Mouse (Mus musculus): ENCODE measurements at regions not wholly inside any gene's neighbourhood (a gene's known extent, or its start where the extent isn't known, plus 50 kb on each side); places are given as distances from the start of the nearest gene placed in this dataset.
A peak's percentile ranks its signal among the peaks of the same experiment; 100 is the strongest.

DNA sequence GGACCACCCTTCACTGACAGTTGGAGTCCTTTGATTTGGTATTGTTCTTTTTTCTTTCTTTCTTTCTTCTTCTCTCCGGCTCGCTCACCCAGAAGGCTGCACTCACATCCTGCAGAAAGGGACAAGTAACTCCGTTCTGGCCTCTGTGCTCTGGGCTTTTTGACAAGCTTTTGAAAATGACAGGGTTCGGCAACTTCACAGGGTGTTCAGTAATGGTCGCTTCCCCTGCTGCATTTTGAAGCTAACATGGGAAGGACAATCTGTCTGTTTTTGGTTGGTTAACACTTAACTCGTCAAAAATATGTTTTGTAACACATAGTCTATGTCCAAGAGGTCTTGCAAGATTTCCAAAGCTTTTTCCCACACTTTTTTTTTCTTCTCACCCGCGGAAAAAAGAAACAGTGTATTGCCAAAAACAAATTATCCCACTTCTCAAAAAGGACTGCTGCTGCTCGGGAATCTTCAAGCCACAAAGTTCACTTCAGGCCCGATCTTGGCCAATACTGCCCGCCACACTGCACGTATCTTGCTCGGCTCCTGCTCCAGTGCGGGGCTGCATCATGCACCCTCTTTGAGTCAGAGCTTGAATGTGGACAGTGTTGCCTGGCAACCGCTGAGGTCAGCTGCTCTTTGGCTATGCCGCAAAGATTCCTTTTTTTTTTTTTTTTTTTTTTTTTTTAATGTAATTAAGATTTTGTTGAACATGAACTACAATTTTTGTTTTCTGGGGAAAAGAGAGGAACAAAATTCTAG lies 209.4 kb upstream of the Inhba start:
- ATAC-seq (ENCODE audit: extremely low read depth, insufficient number of reproducible peaks, low FRiP score, poor library complexity, severe bottlenecking) = no peak

DNA sequence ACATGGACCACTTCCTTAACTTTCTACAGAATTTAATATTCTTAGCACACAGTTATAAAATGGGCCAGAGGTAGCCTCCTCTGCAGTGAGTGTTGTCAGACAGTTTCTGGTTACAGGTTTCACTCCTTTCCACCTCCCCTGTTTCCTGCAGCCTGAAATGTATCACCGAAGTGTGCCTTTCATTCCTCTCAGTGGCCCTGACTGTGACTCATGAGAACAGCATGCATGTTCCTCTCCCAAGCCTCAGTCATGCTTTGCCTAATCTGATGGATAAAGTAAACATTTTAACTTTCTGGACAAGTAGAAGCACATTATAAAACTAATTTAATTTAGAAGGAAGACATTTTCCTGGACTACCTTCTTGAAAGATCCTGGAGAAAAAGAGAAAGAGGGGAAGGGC lies 207.7 kb upstream of the Inhba start:
- ATAC-seq (ENCODE audit: extremely low read depth, insufficient number of reproducible peaks, low FRiP score, poor library complexity, severe bottlenecking) = no peak

GRCm38 (mm10) chr13:15806925-15807324 lies 204.7 kb upstream of the Inhba start:
- no peak for ATAC-seq (ENCODE audit: extremely low read depth, insufficient number of reproducible peaks, low FRiP score, poor library complexity, severe bottlenecking)

GRCm38 (mm10) chr13:15822261-15822850 lies 189.3 kb upstream of the Inhba start:
- ATAC-seq (ENCODE audit: extremely low read depth, insufficient number of reproducible peaks, low FRiP score, poor library complexity, severe bottlenecking) = no peak

DNA sequence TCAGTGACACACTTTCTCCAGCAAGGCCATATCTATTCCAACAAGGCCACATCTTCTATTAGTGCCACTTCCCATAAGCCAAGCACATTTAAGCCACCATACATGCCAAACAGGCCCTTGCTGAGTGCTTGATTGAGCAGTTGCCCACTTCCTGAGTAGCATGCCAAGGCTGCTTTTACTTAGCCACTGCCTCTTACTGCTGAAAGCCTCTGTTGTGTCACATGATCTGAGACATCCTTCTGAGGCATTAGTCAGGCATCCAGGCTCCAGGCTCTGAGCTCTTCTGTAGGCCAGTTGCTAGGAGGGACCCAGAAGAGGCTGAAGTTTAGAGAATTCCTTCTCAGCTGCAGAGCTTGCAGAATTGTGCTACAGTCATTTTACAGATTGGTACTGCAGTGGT lies 165.8 kb upstream of the Inhba start:
- ATAC-seq (ENCODE audit: extremely low read depth, insufficient number of reproducible peaks, low FRiP score, poor library complexity, severe bottlenecking) = no peak

DNA sequence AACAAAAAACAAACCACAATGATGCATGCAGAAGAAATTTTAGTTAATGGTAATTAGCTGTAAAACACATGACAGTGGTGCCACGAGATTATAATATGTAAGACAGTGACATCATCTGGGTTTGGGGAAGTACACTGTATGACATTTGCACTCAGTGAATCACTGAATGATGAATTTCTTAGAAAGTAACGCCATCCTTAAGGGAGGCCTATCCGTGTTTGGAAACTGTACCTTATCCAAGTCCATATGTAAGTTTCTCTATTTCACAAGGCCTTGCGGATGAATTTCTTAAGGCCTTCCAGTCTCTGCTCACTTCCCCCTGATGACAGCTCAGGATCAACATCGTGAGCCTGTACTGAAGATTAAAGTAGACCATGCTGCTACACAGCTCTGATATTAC lies 163.6 kb upstream of the Inhba start:
- peak; percentile 54; the same call in 1 of the 2 replicates for ATAC-seq (ENCODE audit: extremely low read depth, insufficient number of reproducible peaks, low FRiP score, poor library complexity, severe bottlenecking)

DNA sequence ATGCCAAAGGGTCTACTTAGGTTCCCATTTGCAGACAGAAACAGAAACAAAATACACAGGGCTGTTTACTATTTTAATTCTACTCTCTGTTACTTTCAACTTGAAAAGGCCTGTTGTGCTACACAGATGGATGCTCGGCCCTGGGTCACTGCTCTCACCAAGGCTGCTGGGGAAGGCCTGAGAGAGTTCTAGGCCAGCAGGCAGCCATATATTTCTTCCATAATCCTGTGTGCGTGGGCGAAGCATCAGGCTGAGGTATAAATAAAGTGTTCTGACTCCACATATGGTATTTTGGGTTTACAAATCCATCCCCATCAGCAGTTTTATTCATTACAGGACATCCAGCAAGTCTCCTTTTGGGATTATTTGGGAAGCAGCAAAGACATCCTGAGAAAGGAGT lies 162.5 kb upstream of the Inhba start:
- ATAC-seq (ENCODE audit: extremely low read depth, insufficient number of reproducible peaks, low FRiP score, poor library complexity, severe bottlenecking) = no peak

DNA sequence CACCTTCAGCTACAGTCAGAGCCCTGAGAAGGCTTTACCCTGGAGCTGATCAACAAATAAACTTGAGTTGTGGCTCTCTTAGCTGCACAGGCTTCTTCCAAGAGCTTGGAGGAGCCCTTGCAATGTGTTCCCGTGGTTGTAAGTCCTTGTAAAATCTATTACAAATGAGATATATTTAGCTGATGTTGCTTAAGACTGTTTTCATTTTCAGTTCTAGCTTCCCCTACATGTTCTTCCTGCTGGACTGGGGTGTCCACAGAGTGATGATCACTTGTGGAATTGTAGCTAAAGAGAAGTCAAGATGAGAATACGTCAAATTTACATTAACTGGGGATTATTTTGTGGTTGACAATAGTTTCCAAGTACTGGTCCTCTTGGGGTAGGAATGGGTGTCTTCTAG lies 161.3 kb upstream of the Inhba start:
- no peak for ATAC-seq (ENCODE audit: extremely low read depth, insufficient number of reproducible peaks, low FRiP score, poor library complexity, severe bottlenecking)

- no peak for ATAC-seq (ENCODE audit: extremely low read depth, insufficient number of reproducible peaks, low FRiP score, poor library complexity, severe bottlenecking)
Observed at GRCm38 (mm10) chr13:15853022-15853566, 158.6 kb upstream of the Inhba start.

DNA sequence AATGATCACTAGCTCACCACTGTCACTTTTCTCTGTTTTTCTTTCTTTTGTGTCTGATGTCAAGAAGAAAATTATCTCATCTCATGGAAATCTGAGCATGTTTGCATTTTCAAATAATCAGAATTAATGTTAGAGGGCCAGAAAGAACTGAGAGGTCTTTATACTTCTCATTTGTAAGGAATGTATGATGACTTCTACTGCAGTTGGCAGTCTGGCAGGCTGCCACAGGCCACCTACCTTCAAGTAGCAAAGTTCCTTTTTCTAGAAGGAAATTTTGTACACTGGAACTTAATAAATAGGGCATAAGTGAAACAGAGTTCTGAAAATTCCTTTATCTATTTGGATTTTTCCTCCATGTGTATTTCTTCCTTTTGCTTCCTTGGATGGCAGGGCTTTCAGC lies 148.7 kb upstream of the Inhba start:
- ATAC-seq (ENCODE audit: extremely low read depth, insufficient number of reproducible peaks, low FRiP score, poor library complexity, severe bottlenecking) = no peak

DNA sequence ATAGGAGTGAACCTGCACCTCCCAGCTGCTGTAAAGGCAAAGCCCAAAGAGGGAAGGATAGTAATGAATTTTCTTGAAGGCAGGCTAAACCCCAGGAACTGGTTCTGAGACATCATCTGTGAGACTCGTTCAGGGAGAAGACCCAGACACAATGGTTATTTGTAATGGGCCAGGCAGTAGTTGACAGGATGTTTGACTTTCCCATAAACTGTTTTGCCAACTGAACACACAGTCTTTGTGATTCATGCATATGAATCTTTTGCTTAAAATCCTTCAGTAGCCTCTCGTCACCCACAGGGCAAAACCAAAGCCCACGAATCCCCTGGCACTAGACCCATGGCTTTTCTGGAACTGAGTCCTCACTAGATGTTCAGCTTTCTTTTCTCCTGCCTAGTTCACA lies 148.3 kb upstream of the Inhba start:
- no peak for ATAC-seq (ENCODE audit: extremely low read depth, insufficient number of reproducible peaks, low FRiP score, poor library complexity, severe bottlenecking)

DNA sequence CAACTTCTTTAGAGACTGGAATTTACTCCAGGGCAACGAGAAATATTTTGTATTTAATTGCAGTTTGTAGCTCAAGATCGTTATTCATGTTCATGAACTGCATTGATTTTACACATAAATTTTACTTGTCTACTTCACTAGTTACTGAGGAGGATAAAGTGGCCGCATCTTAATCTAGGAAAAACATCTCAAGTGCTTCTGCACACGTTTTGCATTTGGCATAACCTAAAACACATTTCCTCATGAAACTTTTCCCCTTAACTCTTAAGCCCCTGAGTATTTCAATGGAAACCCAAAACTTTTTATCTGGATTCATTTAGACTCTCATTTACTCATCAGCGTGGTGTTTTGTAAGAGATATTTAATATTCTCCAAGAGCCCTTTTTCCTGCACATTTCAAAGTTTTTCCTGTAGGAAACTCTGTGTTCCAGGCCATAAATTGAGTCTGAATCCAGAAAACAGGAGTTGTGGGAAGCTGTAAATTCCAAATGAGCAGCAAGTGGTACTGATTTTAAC lies 144.5 kb upstream of the Inhba start:
- no peak for ATAC-seq (ENCODE audit: extremely low read depth, insufficient number of reproducible peaks, low FRiP score, poor library complexity, severe bottlenecking)

GRCm38 (mm10) chr13:15877606-15878005 lies 134.0 kb upstream of the Inhba start:
- ATAC-seq (ENCODE audit: extremely low read depth, insufficient number of reproducible peaks, low FRiP score, poor library complexity, severe bottlenecking) = no peak

GRCm38 (mm10) chr13:15879576-15879975 lies 132.1 kb upstream of the Inhba start:
- no peak for ATAC-seq (ENCODE audit: extremely low read depth, insufficient number of reproducible peaks, low FRiP score, poor library complexity, severe bottlenecking)

GRCm38 (mm10) chr13:15890794-15891193 lies 120.9 kb upstream of the Inhba start:
- ATAC-seq (ENCODE audit: extremely low read depth, insufficient number of reproducible peaks, low FRiP score, poor library complexity, severe bottlenecking) = no peak

DNA sequence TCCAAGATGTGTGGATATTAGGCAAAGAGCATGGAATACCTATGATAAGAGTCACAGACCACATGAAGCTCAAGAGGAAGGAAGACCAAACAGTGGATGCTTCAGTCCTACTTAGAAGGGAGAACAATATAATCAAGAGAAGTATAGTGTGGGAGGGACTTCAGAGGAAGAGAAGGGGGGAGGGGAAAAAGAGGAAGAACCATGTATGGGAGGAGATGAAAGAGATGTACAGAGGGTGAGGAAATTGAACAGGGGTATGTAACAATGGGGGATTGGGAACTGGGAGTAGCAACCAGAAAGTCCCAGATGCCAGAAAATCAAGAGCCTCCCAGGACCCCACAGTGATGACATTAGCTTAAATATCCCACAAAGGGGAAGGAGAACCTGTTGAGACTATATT lies 120.2 kb upstream of the Inhba start:
- ATAC-seq (ENCODE audit: extremely low read depth, insufficient number of reproducible peaks, low FRiP score, poor library complexity, severe bottlenecking) = no peak

DNA sequence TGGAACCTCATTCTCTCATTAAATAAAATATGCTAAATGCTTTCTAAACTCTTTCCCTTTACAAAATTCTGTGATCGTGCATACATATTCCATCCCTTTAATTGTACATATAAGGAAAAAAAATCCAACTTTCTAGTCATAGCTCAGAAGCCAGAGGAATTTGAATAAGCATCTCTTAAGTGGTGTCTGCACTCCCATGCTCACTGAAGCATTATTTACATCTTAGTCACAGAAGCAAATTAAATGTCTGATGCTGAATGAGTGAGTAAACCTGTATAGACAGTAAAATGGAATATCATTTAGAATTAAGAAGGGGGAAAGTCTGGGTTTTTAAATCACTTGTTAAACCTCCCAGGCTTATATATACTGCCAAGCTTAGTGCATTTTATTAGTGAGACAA lies 113.5 kb upstream of the Inhba start:
- ATAC-seq (ENCODE audit: extremely low read depth, insufficient number of reproducible peaks, low FRiP score, poor library complexity, severe bottlenecking) = no peak

DNA sequence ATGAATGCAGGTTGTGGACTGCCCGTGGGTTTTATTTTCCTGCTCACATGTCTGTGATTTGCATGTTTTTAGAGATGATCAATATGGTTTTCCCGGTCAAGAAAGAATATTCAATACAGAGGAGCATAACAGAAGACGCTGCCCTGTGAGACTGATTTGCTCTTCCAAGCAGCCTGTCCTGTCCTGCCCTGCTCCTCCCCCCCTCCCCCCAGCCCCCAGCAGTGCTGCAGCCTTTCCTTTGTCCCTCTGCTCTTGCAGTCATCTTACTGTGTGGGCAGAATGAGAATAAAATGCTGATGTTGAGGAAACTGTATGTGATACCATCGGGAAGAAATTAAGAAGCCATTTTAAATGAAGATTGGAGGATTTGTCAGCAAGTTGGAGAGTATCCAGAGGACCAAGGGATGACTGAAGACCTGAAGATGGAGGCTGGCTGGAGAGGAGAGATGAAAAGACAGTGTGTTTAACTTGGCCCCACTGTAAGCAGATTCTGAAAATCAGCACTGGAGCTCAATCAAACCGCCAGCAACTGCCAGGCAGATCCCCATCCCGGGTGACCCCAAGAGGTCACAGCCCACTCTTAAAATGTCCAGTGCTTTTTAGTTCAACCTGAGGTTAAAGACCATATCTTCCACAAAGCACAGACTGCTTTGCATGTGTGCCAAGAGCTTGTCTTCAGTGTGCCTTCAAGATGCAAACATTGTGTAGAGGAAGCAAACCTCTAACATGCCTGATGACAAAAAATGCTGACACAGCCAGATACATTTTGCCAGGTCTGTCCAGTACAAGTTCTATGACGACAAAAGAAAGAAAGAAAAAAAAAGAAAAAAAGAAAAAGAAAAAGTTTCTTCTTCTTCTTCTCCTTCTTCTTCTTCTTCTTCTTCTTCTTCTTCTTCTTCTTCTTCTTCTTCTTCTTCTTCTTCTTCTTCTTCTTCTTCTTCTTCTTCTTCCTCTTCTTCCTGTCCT lies 109.7 kb upstream of the Inhba start:
- ATAC-seq (ENCODE audit: extremely low read depth, insufficient number of reproducible peaks, low FRiP score, poor library complexity, severe bottlenecking) = no peak

GRCm38 (mm10) chr13:15907806-15908205 lies 103.8 kb upstream of the Inhba start:
- no peak for ATAC-seq (ENCODE audit: extremely low read depth, insufficient number of reproducible peaks, low FRiP score, poor library complexity, severe bottlenecking)
